Mouse (Mus musculus) cerebellum, adult 2 months (tissue): Measurements from ENCODE around the gene S100a4.

Experiments used
- CTCF ChIP-seq: fragments of 200-500 bp; IDR thresholded peaks from 2 replicates; pipeline ENCODE4 v1.5.1; 2011; ENCODE audit warnings: low read depth, mild to moderate bottlenecking, control low read depth, low read length, moderate library complexity, borderline replicate concordance; ENCODE audit not compliant: insufficient read depth
- POLR2A ChIP-seq: fragments of 200-500 bp; IDR thresholded peaks from 2 replicates; pipeline ENCODE4 v1.6.1; 2011; ENCODE audit warnings: low read length, control low read depth, borderline replicate concordance; ENCODE audit not compliant: insufficient read depth

DNA sequence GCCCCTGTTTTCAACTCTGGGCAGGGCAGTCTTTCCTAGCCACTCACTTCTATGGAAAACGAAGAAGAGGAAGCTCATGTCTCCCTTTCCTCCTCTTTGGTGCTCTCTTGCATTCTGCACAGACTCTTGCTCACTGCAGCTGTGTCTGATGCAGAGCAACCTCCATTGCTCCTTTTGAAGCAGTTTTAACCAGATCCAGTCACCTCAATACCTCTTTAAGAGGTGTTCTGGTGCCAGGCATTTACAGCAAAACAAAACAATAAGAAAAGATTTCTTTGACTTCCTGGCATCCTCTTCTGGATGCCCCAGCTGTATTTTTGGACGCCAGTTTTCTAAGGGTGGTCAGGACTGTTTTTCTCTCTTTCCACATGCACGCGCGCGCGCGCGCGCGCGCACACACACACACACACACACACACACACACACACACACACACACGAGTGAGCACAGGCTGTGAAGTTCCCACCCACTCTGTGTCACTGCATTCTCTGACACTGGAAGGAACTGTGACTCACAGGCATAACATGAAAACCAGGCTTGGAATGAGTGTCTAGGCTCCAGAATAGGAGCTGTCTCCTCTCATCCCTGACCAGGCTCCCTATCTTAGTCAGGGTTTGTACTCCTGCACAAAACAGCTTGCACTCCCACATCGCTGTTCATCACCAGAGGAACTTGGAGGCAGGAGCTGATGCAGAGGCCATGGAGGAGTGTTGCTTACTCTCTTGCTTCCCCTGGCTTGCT, 16.0 kb upstream of the S100a4 start:
- TF ChIP-seq CTCF (no peak), POLR2A (no peak)
